Mouse (Mus musculus) kidney, adult 2 months (tissue): Measurements from ENCODE around the gene Efs.
A peak's percentile ranks its signal among the peaks of the same experiment; 100 is the strongest.

ENCODE experiments used
- CTCF ChIP-seq: fragments of 200-500 bp; conservative IDR thresholded peaks from 2 replicates; pipeline ENCODE4 v1.5.1; 2011; ENCODE audit warnings: low read depth, mild to moderate bottlenecking, control low read depth, low read length, moderate library complexity, mixed read lengths; ENCODE audit not compliant: insufficient read depth, insufficient read length
- POLR2A ChIP-seq: fragments of 200-500 bp; IDR thresholded peaks from one replicate; pipeline ENCODE4 v1.6.1; 2011; ENCODE audit warnings: low read depth, low read length, control low read depth

- no peak for TF ChIP-seq CTCF
- TF ChIP-seq POLR2A, result peak; percentile 23
Measured at GRCm38 (mm10) chr14:54876539-54877047, 49.3 kb downstream of the Efs start.
